Mouse (Mus musculus) testis, postnatal 10 days (tissue): ENCODE results near the gene Slc46a3.
"Not testable (repeated sequence)": the region's sequence is repeated elsewhere in the genome, so short reads cannot be mapped to it uniquely, and the experiment has no call there.

Source experiments
- DNase-seq: peaks from one replicate; pipeline ENCODE4 v3.0.0; 2021; ENCODE audit warnings: low spot score

The Slc46a3 gene

GRCm38 (mm10) chr5:147894455-147895076, at the start of gene Slc46a3:
TSS of gene Slc46a3 (minus strand) at chr5:147894815.
- peak; percentile 94 for DNase-seq

DNA sequence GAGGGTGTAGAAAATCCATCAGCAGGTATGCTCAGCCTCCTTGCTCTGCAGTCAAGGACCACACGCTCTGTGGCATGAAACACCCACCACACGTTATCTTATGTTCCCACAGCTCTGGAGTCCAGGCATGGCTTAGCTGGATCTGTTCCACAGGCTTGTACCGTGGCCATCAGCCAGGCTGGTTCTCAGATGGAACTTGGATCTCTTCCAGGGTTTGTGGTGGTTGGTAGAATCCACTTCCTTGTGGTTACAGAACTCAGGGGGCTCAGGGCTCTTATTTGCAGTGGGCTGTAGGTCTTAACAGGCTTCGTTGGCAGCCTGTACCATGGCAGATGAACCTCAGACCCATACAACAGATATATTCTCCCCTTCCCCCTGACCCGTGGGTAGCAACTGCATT, 44.6 kb upstream of the Slc46a3 start:
- DNase-seq: no peak

DNA sequence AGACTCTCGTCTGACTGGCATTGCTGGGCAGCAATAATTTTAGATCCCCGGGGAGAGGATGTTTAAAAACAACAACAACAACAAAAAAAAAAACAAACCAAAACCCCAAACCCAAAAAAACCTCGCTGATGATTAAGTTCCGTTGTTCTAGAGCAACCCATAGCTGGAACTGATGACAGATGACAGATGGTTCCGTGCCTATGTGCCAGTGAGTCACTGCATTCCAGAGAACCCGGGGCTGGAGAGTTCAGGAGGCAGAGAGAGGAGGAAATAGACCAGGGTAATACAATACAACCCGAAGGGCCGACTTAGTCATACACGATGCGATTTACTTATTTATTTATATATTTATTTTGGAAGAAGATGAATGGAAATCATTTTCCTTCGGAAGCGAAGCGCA, 40.5 kb upstream of the Slc46a3 start:
- peak; percentile 16 for DNase-seq

DNA sequence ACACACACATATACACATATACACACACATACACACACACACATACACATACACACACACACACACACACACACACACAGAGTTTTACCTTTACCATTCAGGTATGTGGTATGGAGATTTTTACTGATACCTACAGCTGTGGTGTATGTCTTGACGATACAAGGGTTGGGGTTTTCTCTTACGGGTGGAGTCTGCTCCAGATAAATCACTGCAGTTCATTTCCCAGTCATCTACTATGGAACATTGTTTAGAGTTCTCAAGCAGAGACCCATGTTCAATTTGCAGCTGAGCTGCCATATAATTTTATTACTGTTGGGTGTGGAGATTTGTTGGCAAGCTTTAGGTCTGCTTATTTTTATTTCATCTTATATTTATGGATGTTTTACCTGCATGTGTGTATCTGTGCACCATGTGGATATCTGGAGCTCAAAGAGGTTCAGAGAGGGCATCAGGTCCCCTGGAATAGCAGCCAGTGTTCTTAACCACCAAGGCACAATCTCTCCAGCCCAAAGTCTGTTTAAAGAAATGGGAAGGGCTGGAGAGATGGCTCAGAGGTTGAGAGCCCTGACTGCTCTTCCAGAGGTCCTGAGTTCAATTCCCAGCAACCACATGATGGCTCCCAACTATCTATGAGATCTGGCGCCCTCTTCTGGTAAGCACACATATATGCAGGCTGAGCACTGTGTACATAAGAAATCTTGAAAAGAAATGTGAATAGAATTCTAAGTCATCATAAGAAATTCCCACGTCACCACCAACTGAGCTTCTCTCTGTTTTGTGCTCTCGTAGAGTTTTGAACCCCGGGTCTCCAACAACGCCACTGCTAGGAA, 34.3 kb upstream of the Slc46a3 start:
- DNase-seq: no peak

GRCm38 (mm10) chr5:147925935-147926604, 31.5 kb upstream of the Slc46a3 start:
- DNase-seq: peak; percentile 73

- DNase-seq: no peak
Measured at GRCm38 (mm10) chr5:147924621-147925020, 30.0 kb upstream of the Slc46a3 start.

DNA sequence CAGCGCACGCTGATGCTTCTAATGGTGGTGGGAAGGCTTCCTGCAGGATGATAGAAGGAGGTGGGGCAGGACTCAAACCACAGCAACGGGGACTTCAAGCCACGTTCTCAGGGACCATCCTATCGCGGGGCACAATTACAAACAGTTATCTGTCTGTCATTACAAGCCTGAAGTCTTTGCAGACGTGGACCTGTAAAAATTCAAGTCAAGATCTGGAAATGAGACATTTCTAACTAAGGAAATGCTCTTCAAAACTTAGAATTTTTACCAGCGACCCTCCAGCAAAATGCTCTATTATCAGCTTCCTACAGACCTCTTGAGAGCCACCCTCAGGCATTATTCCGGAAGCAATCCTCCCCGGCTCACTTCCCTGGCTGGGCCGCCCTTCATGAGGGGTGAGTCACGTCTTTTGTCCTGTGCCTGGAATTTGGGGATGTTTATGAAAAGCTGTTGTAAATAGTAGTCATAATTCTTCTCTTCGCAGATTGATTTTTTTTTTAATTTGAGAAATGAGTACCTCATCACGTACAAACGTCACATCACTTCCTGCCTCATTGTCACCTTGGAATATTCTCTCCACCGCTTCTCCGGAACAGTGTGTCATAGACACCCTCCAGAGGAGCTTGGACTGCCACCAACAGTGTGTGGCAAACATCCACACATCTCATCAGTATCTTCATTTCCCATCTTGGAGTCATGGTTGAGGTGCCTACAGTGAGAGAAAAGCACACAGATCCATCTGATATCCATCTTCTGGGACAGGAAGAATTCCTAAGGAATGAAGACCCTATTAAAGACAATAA, 23.6 kb upstream of the Slc46a3 start:
- no peak for DNase-seq

- DNase-seq: no peak
Measured at GRCm38 (mm10) chr5:147916171-147916570, 21.6 kb upstream of the Slc46a3 start.

GRCm38 (mm10) chr5:147915038-147915566, 20.5 kb upstream of the Slc46a3 start:
- DNase-seq: no peak

DNA sequence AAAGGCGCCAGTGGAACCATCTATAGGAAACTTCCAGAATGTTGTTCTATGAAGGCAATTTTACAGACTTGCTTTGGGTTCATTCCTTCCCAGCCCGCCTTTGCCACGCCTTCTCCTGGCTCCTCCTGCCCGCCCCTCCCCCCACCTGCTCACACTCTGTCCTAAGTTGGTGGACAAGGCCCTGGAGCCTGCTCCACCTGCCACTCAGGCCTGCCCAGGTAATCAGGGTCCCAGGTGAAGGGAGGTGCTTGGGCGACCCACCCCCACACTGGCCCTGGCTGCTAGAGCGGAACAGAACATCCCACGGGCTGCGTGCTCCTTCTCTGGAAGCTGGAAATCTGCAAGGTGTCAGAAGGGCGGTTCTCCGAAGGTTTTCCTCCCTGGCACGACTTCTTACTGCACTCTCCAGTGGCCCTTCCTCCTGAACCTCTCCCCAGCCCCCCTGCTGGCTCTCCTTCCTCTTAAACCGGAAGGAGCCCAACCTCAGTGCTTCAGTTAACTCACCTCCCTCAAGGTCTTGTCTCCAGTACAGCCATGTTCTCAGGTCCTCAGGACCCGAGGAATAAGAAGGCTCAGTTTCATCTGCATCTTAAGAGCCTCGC, 18.7 kb upstream of the Slc46a3 start:
- peak; percentile 54 for DNase-seq

GRCm38 (mm10) chr5:147911744-147912143, 17.1 kb upstream of the Slc46a3 start:
- no peak for DNase-seq

GRCm38 (mm10) chr5:147910807-147911509, 16.3 kb upstream of the Slc46a3 start:
- DNase-seq: no peak

DNA sequence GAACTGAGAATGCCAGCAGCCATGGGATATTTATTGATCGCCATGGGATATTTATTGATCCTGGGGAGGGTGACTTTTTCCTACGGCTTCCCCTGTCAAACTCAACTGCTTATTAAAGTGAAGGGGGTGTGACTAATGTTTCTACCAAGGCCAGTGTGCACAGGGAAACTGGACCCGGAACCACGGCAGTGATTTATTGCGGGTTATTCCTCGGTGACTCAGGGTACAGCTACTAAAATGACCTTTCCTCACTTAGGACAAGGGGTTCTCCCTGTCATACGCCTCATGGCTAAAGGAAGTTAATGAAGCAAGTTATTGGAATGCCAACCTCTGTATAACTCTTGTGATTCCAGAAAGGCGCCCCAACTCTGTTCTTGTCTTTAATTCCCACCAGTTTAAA, 13.2 kb upstream of the Slc46a3 start:
- no peak for DNase-seq

GRCm38 (mm10) chr5:147907144-147907543, 12.5 kb upstream of the Slc46a3 start:
- DNase-seq: no peak

DNA sequence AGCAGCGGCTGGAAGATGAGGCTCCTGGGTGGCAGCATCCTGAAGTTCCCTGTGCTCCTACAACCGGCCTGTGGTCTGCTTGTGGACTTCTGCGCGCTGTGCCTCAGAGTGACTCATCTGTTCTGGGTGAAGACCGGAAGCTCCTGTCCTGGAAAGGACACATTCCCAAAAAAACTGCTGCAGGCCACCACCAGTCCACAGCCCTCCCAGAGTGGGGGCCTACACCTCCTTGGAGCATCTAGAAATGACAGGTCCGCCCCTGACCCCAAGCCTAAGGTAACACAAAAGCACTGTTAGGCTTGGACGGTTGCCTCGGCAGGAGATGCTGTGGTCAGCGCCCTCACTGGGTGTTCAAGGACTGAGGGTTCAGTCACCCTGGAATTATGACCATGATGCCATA, 8.6 kb upstream of the Slc46a3 start:
- no peak for DNase-seq

DNA sequence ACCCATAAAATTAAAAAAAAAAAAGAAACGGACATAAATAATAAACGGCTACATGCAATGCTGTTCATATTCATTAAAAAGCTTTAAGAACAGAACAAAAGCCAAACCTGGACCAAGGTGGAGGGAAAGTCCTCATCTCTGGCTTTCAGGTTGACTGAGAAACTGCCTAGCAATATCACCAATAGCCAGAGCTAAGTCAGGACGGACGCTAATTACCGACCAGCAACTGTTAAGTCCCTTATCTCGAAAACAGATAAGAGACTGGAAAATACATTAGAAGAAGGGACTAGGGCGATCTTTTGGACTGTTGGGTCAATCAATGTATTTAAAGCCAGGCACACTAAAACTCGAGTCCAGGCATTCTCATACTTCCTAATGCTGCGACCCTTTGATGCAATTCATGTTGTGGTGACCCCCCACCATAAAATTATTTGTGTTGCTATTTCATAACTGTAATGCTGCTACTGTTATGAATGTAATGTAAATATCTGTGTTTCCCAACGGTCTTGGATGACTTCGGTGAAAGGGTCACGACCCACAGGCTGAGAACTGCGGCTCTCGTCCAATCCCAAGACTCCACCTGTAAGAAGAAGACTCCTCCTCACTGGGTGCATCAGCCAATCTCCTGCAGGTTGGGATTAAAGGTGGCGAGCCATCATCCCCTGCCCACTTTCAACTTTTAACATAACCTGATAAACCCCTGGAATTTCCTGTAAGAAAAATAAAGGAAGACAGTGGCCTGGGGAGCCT, 7.6 kb upstream of the Slc46a3 start:
- no peak for DNase-seq

- DNase-seq: no peak
Measured at GRCm38 (mm10) chr5:147898968-147899549, 4.4 kb upstream of the Slc46a3 start.

- no peak for DNase-seq
Measured at GRCm38 (mm10) chr5:147898254-147898653, 3.6 kb upstream of the Slc46a3 start.

- not testable (repeated sequence) for DNase-seq
Measured at GRCm38 (mm10) chr5:147896501-147896900, 1.9 kb upstream of the Slc46a3 start.
